Mouse (Mus musculus): ENCODE data around the gene Tuba3b.

- peak; percentile 52 for TF ChIP-seq CTCF (conservative IDR thresholded peaks at IDR 0.05; ENCODE audit: low read length)
- TF ChIP-seq POU5F1 (IDR thresholded peaks at IDR 0.05; ENCODE audit: borderline replicate concordance, low read length), result no peak
These were observed 50.2 kb downstream of the Tuba3b start for GRCm38 (mm10) chr6:145665751-145666150.

Measured in E14TG2a.4 (cell line).